Comparison of ENCODE assay signal across 9 mouse cellular contexts in the genomic region with DNA sequence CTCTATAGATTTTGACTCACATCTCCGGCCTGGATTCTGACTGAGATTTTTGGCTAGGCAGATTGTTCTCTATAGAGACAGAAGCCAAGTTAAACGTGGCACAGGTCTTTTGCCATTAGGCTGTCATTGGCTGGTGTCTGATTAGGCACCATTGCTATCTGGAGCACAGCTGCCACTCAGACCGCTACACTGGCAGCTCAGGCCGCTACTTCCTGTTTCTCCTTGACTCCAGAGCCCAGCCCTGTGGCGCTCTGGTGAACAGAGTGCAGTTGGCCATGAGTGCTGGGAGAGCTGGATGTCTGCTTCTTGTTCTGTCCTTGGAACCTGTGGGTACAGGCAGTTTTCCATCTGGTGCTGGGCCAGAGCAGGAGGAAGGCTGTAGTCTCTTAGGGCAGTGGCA. TPM values are rescaled to one million over a fixed set of nuclear protein-coding genes. Genes with fewer than 3 reads are reported as not detected.
DNase-seq lines count a peak whose midpoint lies in the region; ATAC-seq and TF ChIP-seq lines count a peak whose summit lies in the region.
"Had no signal": no experiment of that assay in that cellular context is flagged by ENCODE, and none has a peak within 500 bp of the region (broad histone marks: within the 10 kb centered on the region; RNA-seq: fewer than 3 reads in every experiment).

No protein-coding gene starts in this region.

- no peak for TF ChIP-seq CTCF in layer of hippocampus, adult 2 months (conservative IDR thresholded peaks at IDR 0.05)

- H3K4me3 ChIP-seq in layer of hippocampus, adult 2 months = no peak overlapping the region
- no peak overlapping the region for H3K4me3 ChIP-seq in heart, embryonic 12.5 days
- H3K4me3 ChIP-seq: erythroblast, embryonic 14.5 days had no signal

- 38% methylated on average over 5 of the region's 5 CpGs for WGBS in heart, embryonic 12.5 days

- H3K9ac ChIP-seq in heart, embryonic 12.5 days = no peak overlapping the region

- peak; percentile 49 for ATAC-seq in heart, embryonic 12.5 days (ENCODE audit: insufficient number of reproducible peaks, low FRiP score)
- ATAC-seq in activated CD4-positive, CD25-positive, alpha-beta regulatory T cell, adult 4 months = no peak

- peak overlapping the region; percentile 76 for H3K27ac ChIP-seq in layer of hippocampus, adult 2 months
- H3K27ac ChIP-seq in heart, embryonic 12.5 days (ENCODE audit: poor library complexity, severe bottlenecking) = peak overlapping the region; percentile 61

- H3K9me3 ChIP-seq in heart, embryonic 12.5 days (replicated peaks) = no peaks in the 10 kb centered on the region

- DNase-seq in layer of hippocampus, adult 2 months (ENCODE audit: low spot score in 2 of 2) = no peak
- no peak for DNase-seq in layer of hippocampus, adult 8-10 months (ENCODE audit: low spot score in 2 of 2)
- peak; percentile 45 for DNase-seq in Muller cell, postnatal 12 days (ENCODE audit: inconsistent ontology term)
- peak; percentile 91 for DNase-seq in cerebellum, adult 9-11 months
- DNase-seq in lung, postnatal 36 days = peak; percentile 53
- no peak for DNase-seq in spleen, adult 12 weeks (ENCODE audit: low spot score)

- no peak overlapping the region for H3K4me2 ChIP-seq in heart, embryonic 12.5 days

- H3K36me3 ChIP-seq in heart, embryonic 12.5 days = peaks cover 25% of the 10 kb centered on the region

- H3K27me3 ChIP-seq in heart, embryonic 12.5 days (replicated peaks) = no peaks in the 10 kb centered on the region

- peaks cover 13% of the 10 kb centered on the region for H3K4me1 ChIP-seq in heart, embryonic 12.5 days (replicated peaks)

RNA-seq across cellular contexts. Expression of a gene that starts 33.1 kb away (rescaled TPM):
- total RNA-seq in layer of hippocampus, adult 2 months (2021) = 10 to 100 TPM; 26.4 to 28.8 TPM
- 10 to 100 TPM; 26.2 to 32.4 (median 31.0) TPM for total RNA-seq in layer of hippocampus, adult 8-10 months (2022)
- polyA plus RNA-seq in heart, embryonic 12.5 days (2016; fragmentation: Nextera tagmentation; extraction: Ambion mirVana) = 93.7 and 97.0 TPM in 2 replicates
- polyA plus RNA-seq in activated CD4-positive, CD25-positive, alpha-beta regulatory T cell, adult 4 months (2017; shearing (Covaris generic)) = 100 to 1,000 TPM in 1 of 2 experiments, 10 to 100 TPM in 1; 96.5 to 144 TPM

Comparison
In these comparisons a context has a peak if more than half of its experiments do, and no peak if none do; other contexts are left out.
1. DNase-seq: peak in Muller cell, postnatal 12 days (single experiment), cerebellum, adult 9-11 months (single experiment) and lung, postnatal 36 days (single experiment); none in layer of hippocampus, adult 2 months (0 of 2), layer of hippocampus, adult 8-10 months (0 of 2) and spleen, adult 12 weeks (single experiment).